Mouse (Mus musculus): ENCODE data around the gene Gpn2. TPM values are rescaled to one million over a fixed set of nuclear protein-coding genes. Genes with fewer than 3 reads are reported as not detected.

Gpn2 gene
- total RNA-seq (2014; rRNA removed; ENCODE audit: low replicate concordance) (8.9 and 17.2 TPM in 2 replicates), polyA plus RNA-seq (2015; fragmentation: Nextera tagmentation; extraction: Ambion mirVana) (8.6 and 8.8 TPM in 2 replicates)

- DNase-seq (ENCODE audit: low spot score) (peak; percentile 85), ATAC-seq (ENCODE audit: insufficient read depth, low read depth) (peak; percentile 90)
- peaks cover 54% of the 10 kb centered on the region for H3K36me3 ChIP-seq (replicated peaks; ENCODE audit: control insufficient read depth, insufficient read depth, low read length)
- H3K27me3 ChIP-seq (ENCODE audit: control insufficient read depth, insufficient read depth, low read length), result no peaks in the 10 kb centered on the region
- WGBS, result 1% methylated on average over 65 of the region's 65 CpGs
- H3K4me1 ChIP-seq (ENCODE audit: control insufficient read depth, insufficient read depth), result peaks cover 11% of the 10 kb centered on the region
- peak within 1 kb of the TSS; percentile 82 for H3K9ac ChIP-seq (replicated peaks; ENCODE audit: low read depth, low read length)
- no peak for TF ChIP-seq EP300 (IDR thresholded peaks at IDR 0.05; ENCODE audit: low read depth)
- no peak for TF ChIP-seq CTCF (IDR thresholded peaks at IDR 0.05; ENCODE audit: low read depth)
- H3K27ac ChIP-seq (ENCODE audit: low read depth), result peak within 1 kb of the TSS; percentile 84
- no peaks in the 10 kb centered on the region for H3K9me3 ChIP-seq (replicated peaks; ENCODE audit: control insufficient read depth, low read length)
- H3K4me3 ChIP-seq (ENCODE audit: low read depth, low read length), result peak within 1 kb of the TSS; percentile 99
- H3K4me2 ChIP-seq (ENCODE audit: low read depth, low read length), result peak within 1 kb of the TSS; percentile 99
These were observed at the start of gene Gpn2 for GRCm38 (mm10) chr4:133584059-133584951. Gene Gpn2, plus strand, starts transcription at chr4:133584362.

GRCm38 (mm10) chr4:133536081-133536480 lies 48.1 kb upstream of the Gpn2 start:
- no peaks in the 10 kb centered on the region for H3K4me1 ChIP-seq (ENCODE audit: control insufficient read depth, insufficient read depth)
- no peak overlapping the region for H3K9ac ChIP-seq (replicated peaks; ENCODE audit: low read depth, low read length)
- no peak overlapping the region for H3K27ac ChIP-seq (ENCODE audit: low read depth)
- H3K9me3 ChIP-seq (replicated peaks; ENCODE audit: control insufficient read depth, low read length), result no peaks in the 10 kb centered on the region
- no peak overlapping the region for H3K4me2 ChIP-seq (ENCODE audit: low read depth, low read length)
- no peak overlapping the region for H3K4me3 ChIP-seq (ENCODE audit: low read depth, low read length)
- DNase-seq (ENCODE audit: low spot score) (no peak), ATAC-seq (ENCODE audit: insufficient read depth, low read depth) (no peak)
- peaks cover 87% of the 10 kb centered on the region for H3K36me3 ChIP-seq (replicated peaks; ENCODE audit: control insufficient read depth, insufficient read depth, low read length)
- H3K27me3 ChIP-seq (ENCODE audit: control insufficient read depth, insufficient read depth, low read length), result no peaks in the 10 kb centered on the region
- WGBS, result 69% methylated on average over 3 of the region's 3 CpGs
- TF ChIP-seq CTCF (IDR thresholded peaks at IDR 0.05; ENCODE audit: low read depth) (no peak), EP300 (IDR thresholded peaks at IDR 0.05; ENCODE audit: low read depth) (no peak)

- H3K9ac ChIP-seq (replicated peaks; ENCODE audit: low read depth, low read length), result no peak overlapping the region
- WGBS, result 86% methylated on average over 5 of the region's 5 CpGs
- no peak overlapping the region for H3K4me2 ChIP-seq (ENCODE audit: low read depth, low read length)
- H3K27me3 ChIP-seq (ENCODE audit: control insufficient read depth, insufficient read depth, low read length), result no peaks in the 10 kb centered on the region
- ATAC-seq (ENCODE audit: insufficient read depth, low read depth) (no peak), DNase-seq (ENCODE audit: low spot score) (no peak)
- peaks cover 87% of the 10 kb centered on the region for H3K36me3 ChIP-seq (replicated peaks; ENCODE audit: control insufficient read depth, insufficient read depth, low read length)
- TF ChIP-seq CTCF (IDR thresholded peaks at IDR 0.05; ENCODE audit: low read depth) (no peak), EP300 (IDR thresholded peaks at IDR 0.05; ENCODE audit: low read depth) (no peak)
- H3K27ac ChIP-seq (ENCODE audit: low read depth), result no peak overlapping the region
- H3K4me1 ChIP-seq (ENCODE audit: control insufficient read depth, insufficient read depth), result no peaks in the 10 kb centered on the region
- H3K9me3 ChIP-seq (replicated peaks; ENCODE audit: control insufficient read depth, low read length), result no peaks in the 10 kb centered on the region
- H3K4me3 ChIP-seq (ENCODE audit: low read depth, low read length), result no peak overlapping the region
These were observed 47.5 kb upstream of the Gpn2 start for GRCm38 (mm10) chr4:133536652-133537051.

GRCm38 (mm10) chr4:133545272-133546231 lies 38.6 kb upstream of the Gpn2 start, which contains the start of gene Nudc:
Gene Nudc, minus strand, starts transcription at chr4:133545996.
- H3K9ac ChIP-seq (replicated peaks; ENCODE audit: low read depth, low read length), result peak within 1 kb of the TSS; percentile 93
- DNase-seq (ENCODE audit: low spot score), result peak; percentile 97

GRCm38 (mm10) chr4:133552029-133552428 lies 32.1 kb upstream of the Gpn2 start:
- Histone ChIP-seq H3K27me3 (ENCODE audit: control insufficient read depth, insufficient read depth, low read length) (no peaks in the 10 kb centered on the region), H3K4me1 (ENCODE audit: control insufficient read depth, insufficient read depth) (0 out of 2 replicates have a peak, but pooled peaks cover 5% of the 10 kb centered on the region), H3K9ac (replicated peaks; ENCODE audit: low read depth, low read length) (no peak overlapping the region), H3K9me3 (replicated peaks; ENCODE audit: control insufficient read depth, low read length) (no peaks in the 10 kb centered on the region), H3K4me2 (ENCODE audit: low read depth, low read length) (no peak overlapping the region), H3K36me3 (replicated peaks; ENCODE audit: control insufficient read depth, insufficient read depth, low read length) (0 out of 2 replicates have a peak, but pooled peaks cover 3% of the 10 kb centered on the region), H3K27ac (ENCODE audit: low read depth) (no peak overlapping the region), H3K4me3 (ENCODE audit: low read depth, low read length) (no peak overlapping the region)
- no peak for TF ChIP-seq CTCF (IDR thresholded peaks at IDR 0.05; ENCODE audit: low read depth)
- TF ChIP-seq EP300 (IDR thresholded peaks at IDR 0.05; ENCODE audit: low read depth), result no peak
- DNase-seq (ENCODE audit: low spot score) (no peak), ATAC-seq (ENCODE audit: insufficient read depth, low read depth) (no peak)
- WGBS, result 100% methylated on average over 1 of the region's 1 CpGs

More at GRCm38 (mm10) chr4:133545272-133546231, 38.6 kb upstream of the Gpn2 start, which contains the start of gene Nudc:
- WGBS, result under 1% methylated on average over 63 of the region's 77 CpGs
- Histone ChIP-seq H3K27me3 (ENCODE audit: control insufficient read depth, insufficient read depth, low read length) (no peaks in the 10 kb centered on the region), H3K4me1 (ENCODE audit: control insufficient read depth, insufficient read depth) (peaks cover 9% of the 10 kb centered on the region), H3K36me3 (replicated peaks; ENCODE audit: control insufficient read depth, insufficient read depth, low read length) (peaks cover 23% of the 10 kb centered on the region; the same call in 1 of the 2 replicates), H3K27ac (ENCODE audit: low read depth) (peak within 1 kb of the TSS; percentile 61), H3K4me2 (ENCODE audit: low read depth, low read length) (peak within 1 kb of the TSS; percentile 97), H3K9me3 (replicated peaks; ENCODE audit: control insufficient read depth, low read length) (no peaks in the 10 kb centered on the region), H3K4me3 (ENCODE audit: low read depth, low read length) (peak within 1 kb of the TSS; percentile 99)
- ATAC-seq (ENCODE audit: insufficient read depth, low read depth), result peak; percentile 100
- TF ChIP-seq CTCF (IDR thresholded peaks at IDR 0.05; ENCODE audit: low read depth), result no peak
- TF ChIP-seq EP300 (IDR thresholded peaks at IDR 0.05; ENCODE audit: low read depth), result no peak

All from heart, postnatal 0 days (tissue).